Mouse (Mus musculus) neutrophil, adult 59 days (primary cell): ENCODE data around the gene Calm2. TPM values are rescaled to one million over a fixed set of nuclear protein-coding genes. Genes with fewer than 3 reads are reported as not detected.

Source experiments
- total RNA-seq, 2 experiments: library from RNA; stranded (reverse); gene quantifications; 1 replicate in 1 of 2; 2 replicates in 1 of 2; pipeline ENCODE4 v1.2.4; 2023

Calm2 gene
- total RNA-seq: 100 to 1,000 TPM; 386 to 434 TPM

GRCm38 (mm10) chr17:87446767-87447611, at the start of gene Calm2:
Gene Calm2 (minus strand): TSS chr17:87446935.

GRCm38 (mm10) chr17:87427511-87427910, 19.2 kb downstream of the Calm2 start, which contains the start of gene Stpg4:
Gene Stpg4 (minus strand): TSS chr17:87427741.

Other genes starting within 250 kb of the Calm2 start
- gene Mcfd2, start 181.0 kb downstream of the Calm2 start, total RNA-seq: 10 to 100 TPM; 26.6 to 28.0 TPM
- 100 to 1,000 TPM; 148 to 167 TPM for gene Ttc7, start 164.0 kb downstream of the Calm2 start, total RNA-seq
- gene Stpg4, start 19.2 kb downstream of the Calm2 start, total RNA-seq: not detected
- under 1 TPM in 1 of 2 experiments, not detected in 1; 0.47 TPM for gene Epcam, start 189.0 kb upstream of the Calm2 start, total RNA-seq
- 10 to 100 TPM; 12.7 to 15.7 TPM for gene Msh2, start 225.4 kb upstream of the Calm2 start, total RNA-seq